ENCODE assay signal across 8 mouse cellular contexts in the genomic region with DNA sequence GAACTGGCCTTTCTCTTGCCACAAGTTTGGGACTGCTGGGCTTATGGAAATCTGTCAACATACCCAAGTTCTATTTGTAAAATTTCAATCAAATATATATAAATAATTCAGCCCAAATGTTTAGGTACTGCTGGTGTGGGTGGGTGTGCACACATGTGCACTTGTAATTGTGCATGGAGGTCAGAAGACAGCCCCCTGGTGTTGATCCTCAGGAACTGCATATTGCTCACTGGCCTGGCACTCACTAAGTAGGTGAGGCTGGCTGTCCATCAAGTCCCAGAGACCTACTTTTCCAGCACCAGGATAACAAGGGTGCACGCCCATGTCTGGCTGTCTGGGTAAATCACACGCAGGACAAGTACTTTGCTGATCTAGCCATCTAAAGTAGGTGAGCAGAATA.
DNase-seq lines count a peak whose midpoint lies in the region; ATAC-seq and TF ChIP-seq lines count a peak whose summit lies in the region.

No protein-coding gene starts in this region.

- intact Hi-C loops in left cerebral cortex, postnatal 14 days (cut with DNase I): no loop called here

- no peaks in the 10 kb centered on the region for H3K27me3 ChIP-seq in cerebellum, adult 2 months (ENCODE audit: control insufficient read depth, insufficient read depth, low read length)
- H3K27me3 ChIP-seq in midbrain, postnatal 0 days (ENCODE audit: insufficient read depth, low read length): no peaks in the 10 kb centered on the region
- H3K27me3 ChIP-seq in midbrain, embryonic 13.5 days: no peaks in the 10 kb centered on the region
- no peaks in the 10 kb centered on the region for H3K27me3 ChIP-seq in stomach, postnatal 0 days (ENCODE audit: control insufficient read depth, insufficient read depth, low read length)

- H3K4me2 ChIP-seq in midbrain, postnatal 0 days (ENCODE audit: low read depth, low read length, poor library complexity, severe bottlenecking): no peak overlapping the region
- H3K4me2 ChIP-seq in midbrain, embryonic 13.5 days (replicated peaks): no peak overlapping the region
- no peak overlapping the region for H3K4me2 ChIP-seq in stomach, postnatal 0 days (replicated peaks; ENCODE audit: low read depth)

- no peaks in the 10 kb centered on the region for H3K9me3 ChIP-seq in midbrain, postnatal 0 days (ENCODE audit: low read length)
- no peaks in the 10 kb centered on the region for H3K9me3 ChIP-seq in midbrain, embryonic 13.5 days
- no peaks in the 10 kb centered on the region for H3K9me3 ChIP-seq in stomach, postnatal 0 days (ENCODE audit: control insufficient read depth, low read length)

- no peak for DNase-seq in cerebellum, adult 2 months
- DNase-seq in cerebellum, postnatal 36 days: no peak
- DNase-seq in midbrain, postnatal 0 days (ENCODE audit: low spot score): peak; percentile 39
- DNase-seq in stomach, postnatal 0 days (ENCODE audit: low spot score): peak; percentile 31
- no peak for DNase-seq in left cerebral cortex, postnatal 14 days (ENCODE audit: low spot score in 2 of 2)
- no peak for DNase-seq in MN1 (ENCODE audit: low spot score)

- no peaks in the 10 kb centered on the region for H3K36me3 ChIP-seq in midbrain, postnatal 0 days (ENCODE audit: insufficient read depth, low read length)
- no peaks in the 10 kb centered on the region for H3K36me3 ChIP-seq in midbrain, embryonic 13.5 days
- H3K36me3 ChIP-seq in stomach, postnatal 0 days (ENCODE audit: control insufficient read depth, insufficient read depth, low read length): no peaks in the 10 kb centered on the region

- no peak for ATAC-seq in midbrain, postnatal 0 days (ENCODE audit: low FRiP score)
- no peak for ATAC-seq in midbrain, embryonic 13.5 days
- ATAC-seq in stomach, postnatal 0 days (ENCODE audit: low FRiP score, low TSS enrichment): no peak

- peak; percentile 60; the same call in 1 of the 2 replicates for TF ChIP-seq CTCF in cerebellum, adult 2 months (IDR thresholded peaks at IDR 0.05; ENCODE audit: borderline replicate concordance, insufficient read depth, low read depth, low read length)
- peak; percentile 57 for TF ChIP-seq CTCF in midbrain, postnatal 0 days (IDR thresholded peaks at IDR 0.05)
- peak; percentile 43; the same call in 1 of the 2 replicates for TF ChIP-seq CTCF in embryonic fibroblast, embryonic 13.5 days (IDR thresholded peaks at IDR 0.05; ENCODE audit: borderline replicate concordance, insufficient read depth, low read length)
- peak; percentile 74 for TF ChIP-seq CTCF in stomach, postnatal 0 days (IDR thresholded peaks at IDR 0.05; ENCODE audit: low read depth)

- WGBS in cerebellum, adult 2 months: 68% methylated on average over 2 of the region's 2 CpGs
- 76% methylated on average over 2 of the region's 2 CpGs for WGBS in midbrain, postnatal 0 days
- WGBS in midbrain, embryonic 13.5 days: 59% methylated on average over 2 of the region's 2 CpGs
- 43% methylated on average over 2 of the region's 2 CpGs for WGBS in stomach, postnatal 0 days

- no peak overlapping the region for H3K9ac ChIP-seq in midbrain, postnatal 0 days (replicated peaks; ENCODE audit: low read length, poor library complexity, severe bottlenecking)
- no peak overlapping the region for H3K9ac ChIP-seq in midbrain, embryonic 13.5 days (replicated peaks)
- H3K9ac ChIP-seq in stomach, postnatal 0 days (ENCODE audit: low read length): no peak overlapping the region

- no peak overlapping the region for H3K27ac ChIP-seq in cerebellum, adult 2 months (ENCODE audit: insufficient read depth, low read length)
- no peak overlapping the region for H3K27ac ChIP-seq in midbrain, postnatal 0 days (ENCODE audit: low read depth, low read length)
- no peak overlapping the region for H3K27ac ChIP-seq in midbrain, embryonic 13.5 days
- no peak overlapping the region for H3K27ac ChIP-seq in embryonic fibroblast, embryonic 13.5 days (ENCODE audit: insufficient read depth, low read length)
- H3K27ac ChIP-seq in stomach, postnatal 0 days (replicated peaks): no peak overlapping the region

- no peak overlapping the region for H3K4me3 ChIP-seq in cerebellum, adult 2 months (replicated peaks; ENCODE audit: insufficient read depth, low read depth, low read length)
- no peak overlapping the region for H3K4me3 ChIP-seq in midbrain, postnatal 0 days (ENCODE audit: low read depth, low read length)
- H3K4me3 ChIP-seq in midbrain, embryonic 13.5 days (replicated peaks): no peak overlapping the region
- H3K4me3 ChIP-seq in embryonic fibroblast, embryonic 13.5 days (ENCODE audit: insufficient read depth, low read length): no peak overlapping the region
- H3K4me3 ChIP-seq in stomach, postnatal 0 days (ENCODE audit: low read depth, low read length): no peak overlapping the region

- TF ChIP-seq EP300 in stomach, postnatal 0 days (optimal IDR thresholded peaks at IDR 0.05): no peak

- TF ChIP-seq POLR2A in cerebellum, adult 2 months (IDR thresholded peaks at IDR 0.05; ENCODE audit: borderline replicate concordance, insufficient read depth, low read length): no peak
- TF ChIP-seq POLR2A in embryonic fibroblast, embryonic 13.5 days (IDR thresholded peaks at IDR 0.05; ENCODE audit: low read depth, low read length): no peak

- H3K4me1 ChIP-seq in cerebellum, adult 2 months (ENCODE audit: control insufficient read depth, insufficient read depth, low read length): peaks cover 7% of the 10 kb centered on the region; the same call in 1 of the 2 replicates
- peaks cover 7% of the 10 kb centered on the region; the same call in 1 of the 2 replicates for H3K4me1 ChIP-seq in midbrain, postnatal 0 days (ENCODE audit: insufficient read depth, low read length)
- peaks cover 8% of the 10 kb centered on the region for H3K4me1 ChIP-seq in midbrain, embryonic 13.5 days (replicated peaks)
- H3K4me1 ChIP-seq in embryonic fibroblast, embryonic 13.5 days (ENCODE audit: control insufficient read depth, insufficient read depth, low read length): peaks cover 7% of the 10 kb centered on the region; the same call in 1 of the 2 replicates
- H3K4me1 ChIP-seq in stomach, postnatal 0 days (replicated peaks; ENCODE audit: control insufficient read depth, insufficient read depth): no peaks in the 10 kb centered on the region

Comparison
In these comparisons a context has a peak if more than half of its experiments do, and no peak if none do; other contexts are left out.
1. DNase-seq: peak in midbrain, postnatal 0 days (single experiment) and stomach, postnatal 0 days (single experiment); none in cerebellum, adult 2 months (0 of 2), cerebellum, postnatal 36 days (0 of 2), left cerebral cortex, postnatal 14 days (0 of 2) and MN1 (single experiment).
2. Peak in every context shown above with its lines, with median percentiles within 50 percentile points of each other: CTCF ChIP-seq.